Mouse (Mus musculus) B cell, adult 62 days (primary cell): ENCODE data around the gene Rad9b. TPM values are rescaled to one million over a fixed set of nuclear protein-coding genes. Genes with fewer than 3 reads are reported as not detected.

Source experiments
- total RNA-seq: library from RNA; stranded (reverse); gene quantifications from 4 replicates; pipeline ENCODE4 v1.2.4, GENCODE M21; 2023

Rad9b gene
- total RNA-seq, result 9.9 to 11.7 TPM (median 10.7 TPM) in 4 replicates

DNA sequence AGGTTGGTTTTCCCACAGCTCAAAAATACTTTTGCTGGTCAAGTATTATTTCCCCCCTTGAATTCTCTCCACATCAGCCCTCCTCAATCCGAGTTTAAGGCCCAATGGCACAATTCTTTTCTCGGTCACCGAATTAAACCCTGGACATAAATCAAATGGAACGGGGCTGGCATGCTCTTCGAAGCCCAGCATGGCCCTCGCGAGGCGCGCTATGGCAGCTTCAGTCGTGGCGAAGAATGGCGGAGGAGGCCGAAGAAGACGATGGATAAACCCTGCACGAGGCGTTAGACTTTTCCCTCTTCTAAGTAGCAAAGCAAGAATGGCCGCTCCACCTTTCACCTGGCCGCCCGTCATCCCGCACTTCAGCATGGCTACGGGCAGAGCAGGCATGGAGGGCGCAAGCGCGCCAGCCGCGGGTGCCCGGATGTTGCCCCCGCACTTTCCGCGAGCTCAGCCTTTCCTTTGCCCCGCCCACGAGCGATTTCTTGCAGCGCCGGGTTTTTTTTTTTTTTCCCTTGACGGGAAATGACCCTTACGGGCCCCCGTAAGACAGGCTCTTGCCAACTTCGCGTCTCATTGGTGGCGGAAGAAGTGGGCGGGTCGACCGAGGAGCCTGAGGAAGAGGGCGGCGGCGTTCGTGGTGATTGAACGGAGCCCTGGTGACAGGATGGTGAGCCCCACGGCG is at the start of gene Rad9b, which contains the start of gene Vps29:
Gene Rad9b, minus strand, starts transcription at position 427 of the 685 bp plus-strand sequence.
Gene Vps29, plus strand, starts transcription at position 563 of the 685 bp plus-strand sequence.

GRCm38 (mm10) chr5:122391786-122392180 is 37.8 kb upstream of the Rad9b start, which contains the start of gene Arpc3:
Gene Arpc3 (plus strand): TSS chr5:122391878.

GRCm38 (mm10) chr5:122372192-122372769 is 18.2 kb upstream of the Rad9b start, which contains the start of gene Fam216a:
Gene Fam216a (minus strand): TSS chr5:122372364.

DNA sequence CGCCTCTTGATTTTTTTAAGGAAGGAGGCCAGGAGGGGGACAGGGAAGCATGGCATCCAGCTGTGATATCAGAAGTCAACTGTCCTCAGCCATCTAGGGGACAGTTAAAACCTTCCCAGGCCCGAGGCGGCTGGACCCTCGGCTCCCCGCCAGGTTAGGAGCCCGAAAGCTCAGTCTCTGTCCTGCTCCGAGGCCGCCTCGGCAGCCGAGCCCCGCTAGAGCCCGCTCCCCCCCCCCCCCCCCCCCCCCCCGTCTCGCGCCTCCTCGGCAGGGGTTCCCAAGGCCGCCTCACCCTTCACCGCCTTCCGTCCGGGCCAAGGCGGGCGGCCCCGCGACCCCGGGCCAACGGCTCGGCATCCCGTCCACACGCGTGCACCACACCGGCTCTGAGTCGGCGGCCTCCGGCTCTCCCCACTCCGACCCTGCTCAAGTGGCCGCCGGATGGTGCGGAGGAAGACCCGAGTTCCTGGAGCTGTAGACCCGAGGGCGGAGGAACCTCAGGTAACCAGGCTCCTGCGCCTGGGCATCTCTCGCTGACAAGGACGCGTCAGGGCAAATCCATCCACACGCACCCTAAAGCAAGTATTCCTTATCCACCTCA is 17.7 kb upstream of the Rad9b start, which contains the start of gene Gpn3:
Gene Gpn3, plus strand, starts transcription at position 286 of the 601 bp plus-strand sequence.

GRCm38 (mm10) chr5:122284183-122285028 is 69.6 kb downstream of the Rad9b start, which contains the start of gene Pptc7:
Gene Pptc7 (plus strand): TSS chr5:122284365.

Other genes starting within 250 kb of the Rad9b start
- 0.97 to 1.6 TPM in 2 of 4 replicates, not detected in the others for gene Ccdc63, start 213.4 kb downstream of the Rad9b start, total RNA-seq
- gene Ppp1cc, start 196.0 kb downstream of the Rad9b start, total RNA-seq, result 212 to 277 TPM (median 248 TPM) in 4 replicates
- gene Hvcn1, start 147.4 kb downstream of the Rad9b start, total RNA-seq, result 709 to 813 TPM (median 779 TPM) in 4 replicates
- gene Tctn1, start 89.8 kb downstream of the Rad9b start, total RNA-seq, result 19.0 to 24.6 TPM (median 22.6 TPM) in 4 replicates
- 21.5 to 25.4 TPM (median 24.0 TPM) in 4 replicates for gene Pptc7, start 69.9 kb downstream of the Rad9b start, total RNA-seq
- gene Vps29, start 136 bp upstream of the Rad9b start, total RNA-seq, result 38.9 to 61.2 TPM (median 57.0 TPM) in 4 replicates
- gene Gpn3, start 17.6 kb upstream of the Rad9b start, total RNA-seq, result 31.1 to 40.6 TPM (median 36.3 TPM) in 4 replicates
- 9.1 to 10.8 TPM (median 9.8 TPM) in 4 replicates for gene Fam216a, start 18.1 kb upstream of the Rad9b start, total RNA-seq
- 383 to 399 TPM (median 394 TPM) in 4 replicates for gene Arpc3, start 37.6 kb upstream of the Rad9b start, total RNA-seq
- 31.8 to 37.3 TPM (median 35.7 TPM) in 4 replicates for gene Anapc7, start 67.5 kb upstream of the Rad9b start, total RNA-seq
- 69.5 to 80.5 TPM (median 74.2 TPM) in 4 replicates for gene Atp2a2, start 148.0 kb upstream of the Rad9b start, total RNA-seq